Mouse (Mus musculus) embryonic fibroblast, embryonic 13.5 days (primary cell): Measurements from ENCODE around the gene Cpne7.

Experiments
- CTCF ChIP-seq: IDR thresholded peaks from 2 replicates; pipeline ENCODE4 v1.5.1; 2011; ENCODE audit warnings: mild to moderate bottlenecking, control low read depth, low read length, moderate library complexity, borderline replicate concordance; ENCODE audit not compliant: insufficient read depth
- POLR2A ChIP-seq: IDR thresholded peaks from 2 replicates; pipeline ENCODE4 v1.6.1; 2011; ENCODE audit warnings: low read depth, mild to moderate bottlenecking, control low read depth, low read length, moderate library complexity

- no peak for TF ChIP-seq POLR2A
- TF ChIP-seq CTCF, result no peak
Observed at GRCm38 (mm10) chr8:123101244-123101643, 15.9 kb upstream of the Cpne7 start.
